Mouse (Mus musculus) spleen, adult 2 months (tissue): ENCODE data around the gene Sema6d. TPM values are rescaled to one million over a fixed set of nuclear protein-coding genes. Genes with fewer than 3 reads are reported as not detected.

Experiments
- DNase-seq, 2 experiments: peaks; one replicate each; pipeline versions ENCODE4 v3.0.0 to v3.0.0-alpha.2; 2012 to 2021; ENCODE audit warnings: low spot score in 2 of 2, low read depth in 1 of 2
- H3K27ac ChIP-seq: fragments of 200-500 bp; 2 replicates; pipeline ENCODE4 v1.5.1; 2012; ENCODE audit warnings: low read length, inconsistent platforms; ENCODE audit not compliant: insufficient read depth
- H3K27me3 ChIP-seq: fragments of 200-500 bp; 2 replicates; pipeline ENCODE4 v1.6.1; 2012; ENCODE audit warnings: mild to moderate bottlenecking, moderate library complexity, low read length, inconsistent platforms; ENCODE audit not compliant: control insufficient read depth, insufficient read depth
- H3K36me3 ChIP-seq: fragments of 200-500 bp; 2 replicates; pipeline ENCODE4 v1.6.1; 2012; ENCODE audit warnings: mild to moderate bottlenecking, low read length, inconsistent platforms; ENCODE audit not compliant: control insufficient read depth, insufficient read depth
- H3K4me1 ChIP-seq: fragments of 200-500 bp; 2 replicates; pipeline ENCODE4 v1.6.1; 2011; ENCODE audit warnings: inconsistent platforms; ENCODE audit not compliant: control insufficient read depth, insufficient read depth, insufficient read length
- H3K4me3 ChIP-seq: fragments of 200-500 bp; 2 replicates; pipeline ENCODE4 v1.5.1; 2011; ENCODE audit warnings: mild to moderate bottlenecking, inconsistent platforms; ENCODE audit not compliant: insufficient read depth, insufficient read length; ENCODE audit errors: extremely low read depth
- CTCF ChIP-seq: fragments of 200-500 bp; IDR thresholded peaks from 2 replicates; pipeline ENCODE4 v1.5.1; 2011; ENCODE audit warnings: mild to moderate bottlenecking, inconsistent platforms; ENCODE audit not compliant: insufficient read depth, insufficient read length, insufficient replicate concordance; ENCODE audit errors: extremely low read depth
- POLR2A ChIP-seq: fragments of 200-500 bp; IDR thresholded peaks from 2 replicates; pipeline ENCODE4 v1.6.1; 2011; ENCODE audit warnings: low read depth, low read length, inconsistent platforms
- WGBS: fragments of 180-500 bp; shearing (Covaris S2); methylation state at CpG from one replicate; pipeline ENCODE4 v1.1.7; 2018; 5-methylcytosine and 5-hydroxymethylcytosine counted together
- polyA plus RNA-seq: library from polyadenylated mRNA; depleted of rRNA; stranded (reverse); fragments of >200 nt; gene quantifications from 2 replicates; pipeline ENCODE4 v1.2.3, GENCODE M21; 2012

The Sema6d gene
- polyA plus RNA-seq, 1 experiment, result 8.9 TPM

GRCm38 (mm10) chr2:124601702-124602378 lies 512.1 kb downstream of the Sema6d start:
- H3K27ac ChIP-seq, result no peak overlapping the region
- no peaks in the 10 kb centered on the region for H3K36me3 ChIP-seq
- H3K4me1 ChIP-seq, result no peaks in the 10 kb centered on the region
- no peaks in the 10 kb centered on the region for H3K27me3 ChIP-seq
- TF ChIP-seq CTCF (no peak), POLR2A (no peak)
- no peak overlapping the region for H3K4me3 ChIP-seq
- DNase-seq, result no peak
- 90% methylated on average over 9 of the region's 9 CpGs for WGBS

GRCm38 (mm10) chr2:124602379-124602913 lies 512.7 kb downstream of the Sema6d start:
- Histone ChIP-seq H3K27me3 (no peaks in the 10 kb centered on the region), H3K36me3 (no peaks in the 10 kb centered on the region), H3K4me1 (no peaks in the 10 kb centered on the region), H3K4me3 (no peak overlapping the region), H3K27ac (no peak overlapping the region)
- WGBS, result 83% methylated on average over 8 of the region's 8 CpGs
- no peak for DNase-seq
- TF ChIP-seq CTCF (no peak), POLR2A (no peak)

- peaks cover 3% of the 10 kb centered on the region; the same call in 1 of the 2 replicates for H3K4me1 ChIP-seq
- WGBS, result 77% methylated on average over 1 of the region's 1 CpGs
- no peaks in the 10 kb centered on the region for H3K36me3 ChIP-seq
- H3K27me3 ChIP-seq, result peaks cover 9% of the 10 kb centered on the region
- H3K27ac ChIP-seq, result no peak overlapping the region
- no peak for DNase-seq
- TF ChIP-seq CTCF, result no peak
- TF ChIP-seq POLR2A, result no peak
- no peak overlapping the region for H3K4me3 ChIP-seq
These were observed 515.6 kb downstream of the Sema6d start for GRCm38 (mm10) chr2:124605341-124605740.

- Histone ChIP-seq H3K4me1 (peaks cover 8% of the 10 kb centered on the region), H3K36me3 (no peaks in the 10 kb centered on the region), H3K4me3 (no peak overlapping the region), H3K27ac (no peak overlapping the region), H3K27me3 (peaks cover 15% of the 10 kb centered on the region)
- TF ChIP-seq POLR2A, result no peak
- no peak for TF ChIP-seq CTCF
- DNase-seq, result no peak
- WGBS, result 83% methylated on average over 5 of the region's 5 CpGs
These were observed 518.2 kb downstream of the Sema6d start for GRCm38 (mm10) chr2:124607986-124608385.

GRCm38 (mm10) chr2:124608546-124608945 lies 518.8 kb downstream of the Sema6d start:
- WGBS, result 64% methylated on average over 4 of the region's 4 CpGs
- Histone ChIP-seq H3K36me3 (no peaks in the 10 kb centered on the region), H3K27me3 (peaks cover 15% of the 10 kb centered on the region), H3K4me1 (peaks cover 8% of the 10 kb centered on the region), H3K27ac (no peak overlapping the region), H3K4me3 (no peak overlapping the region)
- DNase-seq, result no peak
- no peak for TF ChIP-seq CTCF
- no peak for TF ChIP-seq POLR2A

GRCm38 (mm10) chr2:124609014-124609413 lies 519.2 kb downstream of the Sema6d start:
- peaks cover 15% of the 10 kb centered on the region for H3K27me3 ChIP-seq
- H3K36me3 ChIP-seq, result no peaks in the 10 kb centered on the region
- H3K27ac ChIP-seq, result no peak overlapping the region
- DNase-seq, result no peak
- peaks cover 8% of the 10 kb centered on the region for H3K4me1 ChIP-seq
- no peak overlapping the region for H3K4me3 ChIP-seq
- no peak for TF ChIP-seq CTCF
- TF ChIP-seq POLR2A, result no peak
- 47% methylated on average over 5 of the region's 5 CpGs for WGBS
